Mouse (Mus musculus): ENCODE data around the gene Fam90a1b.
A peak's percentile ranks its signal among the peaks of the same experiment; 100 is the strongest.
"Not testable (repeated sequence)": the region's sequence is repeated elsewhere in the genome, so short reads cannot be mapped to it uniquely, and the experiment has no call there.

Gene Fam90a1b

GRCm38 (mm10) chrX:94366670-94367241 is at the start of gene Fam90a1b, which contains the start of gene Apoo:
TSS of gene Fam90a1b (minus strand) at chrX:94366777.
TSS of gene Apoo (plus strand) at chrX:94367117.
- DNase-seq: peak; percentile 96

- DNase-seq: no peak
These were observed 42.4 kb upstream of the Fam90a1b start for GRCm38 (mm10) chrX:94408975-94409374.

- no peak for DNase-seq
These were observed 12.2 kb upstream of the Fam90a1b start for GRCm38 (mm10) chrX:94378734-94379133.

- DNase-seq: no peak
These were observed 671 bp upstream of the Fam90a1b start for GRCm38 (mm10) chrX:94367248-94367647.

- peak; percentile 11 for DNase-seq
These were observed 548 bp downstream of the Fam90a1b start for GRCm38 (mm10) chrX:94366029-94366428.

GRCm38 (mm10) chrX:94365381-94365925 is 1.1 kb downstream of the Fam90a1b start:
- peak; percentile 3 for DNase-seq

- DNase-seq: not testable (repeated sequence)
These were observed 22.9 kb downstream of the Fam90a1b start for GRCm38 (mm10) chrX:94343638-94344037.

GRCm38 (mm10) chrX:94321036-94321902 is 45.3 kb downstream of the Fam90a1b start:
- no peak for DNase-seq

All from thymus, postnatal 25 days (tissue).